Comparison of ENCODE assay signal across 14 mouse cellular contexts in genomic region chr8:118104464-118105050, GRCm38 (mm10).
DNase-seq lines count a peak whose midpoint lies in the region; ATAC-seq and TF ChIP-seq lines count a peak whose summit lies in the region.
"Had no signal": no experiment of that assay in that cellular context is flagged by ENCODE, and none has a peak within 500 bp of the region (broad histone marks: within the 10 kb centered on the region; RNA-seq: fewer than 3 reads in every experiment).

No protein-coding gene starts in this region.

- no peak overlapping the region for H3K4me2 ChIP-seq in heart, embryonic 16.5 days (ENCODE audit: low read depth, low read length)
- no peak overlapping the region for H3K4me2 ChIP-seq in embryonic facial prominence, embryonic 12.5 days (replicated peaks)
- no peak overlapping the region for H3K4me2 ChIP-seq in forebrain, postnatal 0 days (ENCODE audit: low read depth)
- H3K4me2 ChIP-seq: neural tube, embryonic 12.5 days had no signal

- no peak overlapping the region for H3K27ac ChIP-seq in heart, embryonic 16.5 days (ENCODE audit: low read length)
- no peak overlapping the region for H3K27ac ChIP-seq in embryonic facial prominence, embryonic 12.5 days
- no peak overlapping the region for H3K27ac ChIP-seq in forebrain, postnatal 0 days (ENCODE audit: low read depth, low read length)
- H3K27ac ChIP-seq: liver, embryonic 14.5 days; macrophage; neural tube, embryonic 12.5 days had no signal

- 63% methylated on average over 14 of the region's 14 CpGs for WGBS in heart, embryonic 16.5 days
- 65% methylated on average over 14 of the region's 14 CpGs for WGBS in embryonic facial prominence, embryonic 12.5 days
- 43% methylated on average over 14 of the region's 14 CpGs for whole genome bisulfite sequencing in forebrain, postnatal 0 days

- peaks cover 4% of the 10 kb centered on the region; the same call in 1 of the 2 replicates for H3K4me1 ChIP-seq in heart, embryonic 16.5 days (ENCODE audit: control insufficient read depth, insufficient read depth, low read length)
- peaks cover 11% of the 10 kb centered on the region; the same call in 1 of the 2 replicates for H3K4me1 ChIP-seq in embryonic facial prominence, embryonic 12.5 days
- H3K4me1 ChIP-seq in forebrain, postnatal 0 days (ENCODE audit: insufficient read depth), result no peaks in the 10 kb centered on the region

- no peaks in the 10 kb centered on the region for H3K27me3 ChIP-seq in heart, embryonic 16.5 days (ENCODE audit: control insufficient read depth, insufficient read depth, low read length)
- no peaks in the 10 kb centered on the region for H3K27me3 ChIP-seq in embryonic facial prominence, embryonic 12.5 days
- no peaks in the 10 kb centered on the region for H3K27me3 ChIP-seq in forebrain, postnatal 0 days (ENCODE audit: insufficient read depth, low read length)
- H3K27me3 ChIP-seq: neural tube, embryonic 12.5 days had no signal

- H3K9me3 ChIP-seq in heart, embryonic 16.5 days (replicated peaks; ENCODE audit: control insufficient read depth, low read length), result no peaks in the 10 kb centered on the region
- no peaks in the 10 kb centered on the region for H3K9me3 ChIP-seq in embryonic facial prominence, embryonic 12.5 days
- no peaks in the 10 kb centered on the region for H3K9me3 ChIP-seq in forebrain, postnatal 0 days (ENCODE audit: low read length)
- H3K9me3 ChIP-seq: neural tube, embryonic 12.5 days had no signal

- no peak for DNase-seq in heart, adult 8-10 months (ENCODE audit: low spot score)
- DNase-seq in left cerebral cortex, postnatal 4 days, result peak; percentile 16
- DNase-seq in left cerebral cortex, postnatal 36 days (ENCODE audit: low spot score in 2 of 2), result no peak
- peak; percentile 46 for DNase-seq in forebrain, postnatal 0 days
- no peak for DNase-seq in frontal cortex, adult 2 months (ENCODE audit: extremely low spot score in 1 of 2, low spot score in 1 of 2)
- DNase-seq: gastrocnemius, postnatal 10 days; layer of hippocampus, postnatal 36 days; spleen, adult 18-20 months; thymus, adult 18-20 months had no signal

- intact Hi-C loops in left cerebral cortex, postnatal 4 days (cut with DNase I), result no loop called here
- intact Hi-C loops in left cerebral cortex, postnatal 36 days (cut with DNase I), result no loop called here

- no peak for TF ChIP-seq CTCF in forebrain, postnatal 0 days (IDR thresholded peaks at IDR 0.05; ENCODE audit: low read depth)

- H3K4me3 ChIP-seq in heart, embryonic 16.5 days (ENCODE audit: low read length), result no peak overlapping the region
- H3K4me3 ChIP-seq in embryonic facial prominence, embryonic 12.5 days, result no peak overlapping the region
- no peak overlapping the region for H3K4me3 ChIP-seq in forebrain, postnatal 0 days (ENCODE audit: low read depth, low read length)
- H3K4me3 ChIP-seq: neural tube, embryonic 12.5 days had no signal

- no peaks in the 10 kb centered on the region for H3K36me3 ChIP-seq in heart, embryonic 16.5 days (ENCODE audit: control insufficient read depth, insufficient read depth)
- no peaks in the 10 kb centered on the region for H3K36me3 ChIP-seq in embryonic facial prominence, embryonic 12.5 days
- H3K36me3 ChIP-seq in forebrain, postnatal 0 days (ENCODE audit: insufficient read depth), result no peaks in the 10 kb centered on the region
- H3K36me3 ChIP-seq: neural tube, embryonic 12.5 days had no signal

- ATAC-seq in heart, embryonic 16.5 days (replicated peaks; ENCODE audit: extremely low read depth, insufficient read depth, low FRiP score), result 0 out of 2 replicates have a peak, but pooled peaks have one; percentile 55
- ATAC-seq in embryonic facial prominence, embryonic 12.5 days (ENCODE audit: insufficient number of reproducible peaks, insufficient read depth, low FRiP score, low TSS enrichment), result 0 out of 2 replicates have a peak, but pooled peaks have one; percentile 15
- peak; percentile 77 for ATAC-seq in forebrain, postnatal 0 days

- H3K9ac ChIP-seq in heart, embryonic 16.5 days (ENCODE audit: low read length), result no peak overlapping the region
- no peak overlapping the region for H3K9ac ChIP-seq in embryonic facial prominence, embryonic 12.5 days
- H3K9ac ChIP-seq in forebrain, postnatal 0 days, result no peak overlapping the region
- H3K9ac ChIP-seq: liver, embryonic 14.5 days; neural tube, embryonic 12.5 days had no signal

Comparison
In these comparisons a context has a peak if more than half of its experiments do, and no peak if none do; other contexts are left out.
1. DNase-seq: peak in left cerebral cortex, postnatal 4 days (single experiment) and forebrain, postnatal 0 days (single experiment); none in heart, adult 8-10 months (single experiment), left cerebral cortex, postnatal 36 days (0 of 2) and frontal cortex, adult 2 months (0 of 2).
2. ATAC-seq: peak in every context shown above with its lines; median percentile 77 in forebrain, postnatal 0 days; 55 in heart, embryonic 16.5 days; 15 in embryonic facial prominence, embryonic 12.5 days.